Mouse (Mus musculus): ENCODE results near the gene Olfr594. TPM values are rescaled to one million over a fixed set of nuclear protein-coding genes. Genes with fewer than 3 reads are reported as not detected.
"Not testable (repeated sequence)": the region's sequence is repeated elsewhere in the genome, so short reads cannot be mapped to it uniquely, and the experiment has no call there.

Gene Olfr594
- not detected for total RNA-seq (2021)
- long read RNA-seq, experiment 1, result 0 reads
- long read RNA-seq, experiment 2, result 0 reads

DNA sequence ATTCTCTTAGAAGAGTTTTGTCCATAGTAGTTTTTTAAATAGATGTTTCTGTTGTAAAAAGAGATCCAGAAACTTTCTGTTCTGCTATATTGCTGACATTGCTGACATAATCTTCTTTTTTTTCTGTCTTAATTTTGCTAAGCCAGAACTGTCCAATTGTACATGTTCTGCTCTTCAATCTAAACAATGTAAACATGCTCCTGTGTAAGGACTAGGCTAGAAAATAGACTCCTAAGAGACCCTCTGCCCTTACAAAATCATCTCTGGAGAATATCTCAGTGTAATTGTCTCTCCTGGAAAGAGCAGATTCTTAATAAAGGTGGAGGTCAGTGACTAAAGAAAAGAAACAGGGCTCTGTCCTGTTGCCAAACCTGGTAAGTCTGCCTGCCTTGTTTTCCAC, at the start of gene Olfr594:
Gene Olfr594 (plus strand): TSS at position 301 of the 400 bp plus-strand sequence.
- DNase-seq (ENCODE audit: low spot score), result no peak

DNA sequence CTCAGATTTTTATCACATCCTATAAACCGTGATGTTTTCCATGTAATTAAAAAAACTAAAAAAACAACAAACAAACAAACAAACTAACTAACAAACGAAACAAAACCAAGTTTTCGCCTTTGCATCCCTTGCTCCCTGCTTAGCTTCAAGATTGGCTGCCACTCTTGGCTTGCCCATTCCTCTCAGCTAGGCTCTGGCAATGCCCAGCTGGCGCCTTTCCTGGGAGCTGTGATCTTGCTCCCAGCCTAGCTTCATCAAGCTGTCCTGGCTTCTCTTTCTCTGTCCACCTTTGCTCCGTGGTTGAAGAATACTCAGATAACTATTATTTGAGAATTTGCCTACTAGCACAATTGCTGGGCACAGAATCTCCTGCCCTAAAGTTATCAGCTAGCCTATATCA, 47.1 kb upstream of the Olfr594 start:
- no peak for DNase-seq (ENCODE audit: low spot score)

- DNase-seq (ENCODE audit: low spot score), result no peak
Measured at GRCm38 (mm10) chr7:103178240-103178639, 38.6 kb upstream of the Olfr594 start, which contains the start of gene Olfr591. Gene Olfr591, minus strand, starts transcription at chr7:103178340.

DNA sequence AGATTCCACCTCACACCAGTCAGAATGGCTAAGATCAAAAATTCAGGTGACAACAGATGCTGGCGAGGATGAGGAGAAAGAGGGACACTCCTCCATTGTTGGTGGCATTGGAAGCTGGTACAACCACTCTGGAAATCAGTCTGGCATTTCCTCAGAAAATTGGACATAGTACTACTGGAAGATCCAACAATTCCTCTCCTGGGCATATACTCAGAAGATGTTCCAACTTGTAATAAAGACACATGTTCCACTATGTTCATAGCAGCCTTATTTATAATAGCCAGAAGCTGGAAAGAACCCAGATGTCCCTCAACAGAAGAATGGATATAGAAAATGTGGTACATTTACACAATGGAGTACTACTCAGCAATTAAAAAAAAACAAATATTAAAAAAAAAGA, 32.3 kb upstream of the Olfr594 start, which contains the start of gene Olfr592:
Gene Olfr592 (plus strand): TSS at position 301 of the 400 bp plus-strand sequence.
- DNase-seq (ENCODE audit: low spot score), result not testable (repeated sequence)

GRCm38 (mm10) chr7:103211562-103211961, 5.2 kb upstream of the Olfr594 start, which contains the start of gene Olfr593:
Gene Olfr593, plus strand, starts transcription at chr7:103211862.
- DNase-seq (ENCODE audit: low spot score), result no peak

- DNase-seq (ENCODE audit: low spot score), result not testable (repeated sequence)
Measured at GRCm38 (mm10) chr7:103212050-103212449, 4.7 kb upstream of the Olfr594 start.

DNA sequence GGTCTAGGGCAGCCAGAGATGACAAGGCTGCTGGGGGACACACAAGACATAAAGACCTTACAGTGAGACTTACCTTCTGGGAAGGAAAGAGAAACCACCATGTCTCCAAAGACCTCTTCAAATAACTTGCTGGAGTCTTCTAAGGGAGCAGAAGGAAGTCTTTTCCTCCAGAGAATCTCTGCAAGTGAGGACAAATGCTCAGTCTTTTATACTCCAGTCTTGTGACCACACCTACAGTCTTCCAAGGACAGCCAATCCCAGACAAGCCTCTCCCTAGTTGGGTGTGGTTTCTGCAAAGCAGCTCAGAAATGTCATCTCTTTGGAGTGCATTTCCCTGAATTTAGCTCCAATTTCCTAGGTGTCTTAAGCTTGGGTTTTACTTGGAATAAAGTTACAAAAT, 35.6 kb downstream of the Olfr594 start, which contains the start of gene Usp17ld:
Gene Usp17ld (minus strand): TSS at position 101 of the 400 bp plus-strand sequence.
- not testable (repeated sequence) for DNase-seq (ENCODE audit: low spot score)

Small RNA genes lying within 50 kb of the gene (microRNA-seq; reads per million reads assigned to microRNA genes)
- gene Gm23550 (not detected), gene Gm25171 (not detected)

Other genes starting within 250 kb of the Olfr594 start
- not detected for gene Olfr577, start 241.1 kb upstream of the Olfr594 start, total RNA-seq (2021)
- not detected for gene Olfr578, start 227.7 kb upstream of the Olfr594 start, total RNA-seq (2021)
- not detected for gene Olfr582, start 179.0 kb upstream of the Olfr594 start, total RNA-seq (2021)
- not detected for gene Olfr583, start 165.7 kb upstream of the Olfr594 start, total RNA-seq (2021)
- not detected for gene Olfr584, start 135.1 kb upstream of the Olfr594 start, total RNA-seq (2021)
- gene Olfr585, start 119.3 kb upstream of the Olfr594 start, total RNA-seq (2021), result not detected
- gene Olfr586, start 91.4 kb upstream of the Olfr594 start, total RNA-seq (2021), result not detected
- gene Olfr588-ps1, start 76.1 kb upstream of the Olfr594 start, total RNA-seq (2021), result not detected
- not detected for gene Olfr589, start 60.6 kb upstream of the Olfr594 start, total RNA-seq (2021)
- not detected for gene Olfr591, start 38.7 kb upstream of the Olfr594 start, total RNA-seq (2021)
- not detected for gene Olfr592, start 32.2 kb upstream of the Olfr594 start, total RNA-seq (2021)
- gene Olfr593, start 5.1 kb upstream of the Olfr594 start, total RNA-seq (2021), result not detected
- gene Usp17ld, start 35.5 kb downstream of the Olfr594 start, total RNA-seq (2021), result not detected
- not detected for gene Olfr596, start 88.7 kb downstream of the Olfr594 start, total RNA-seq (2021)
- gene Olfr597, start 99.3 kb downstream of the Olfr594 start, total RNA-seq (2021), result not detected
- not detected for gene Olfr598, start 106.6 kb downstream of the Olfr594 start, total RNA-seq (2021)
- not detected for gene Olfr599, start 118.9 kb downstream of the Olfr594 start, total RNA-seq (2021)
- not detected for gene Olfr600, start 132.7 kb downstream of the Olfr594 start, total RNA-seq (2021)
- gene Olfr601, start 145.7 kb downstream of the Olfr594 start, total RNA-seq (2021), result not detected
- gene Olfr603, start 169.2 kb downstream of the Olfr594 start, total RNA-seq (2021), result not detected
- not detected for gene Usp17lc, start 198.1 kb downstream of the Olfr594 start, total RNA-seq (2021)
- not detected for gene Olfr605, start 228.4 kb downstream of the Olfr594 start, total RNA-seq (2021)
- not detected for gene Olfr606, start 232.1 kb downstream of the Olfr594 start, total RNA-seq (2021)
- not detected for gene Olfr607, start 247.2 kb downstream of the Olfr594 start, total RNA-seq (2021)

All from gastrocnemius, adult 18-20 months (tissue).